Mouse (Mus musculus) frontal cortex, adult 2 months (tissue): Measurements from ENCODE around the gene Patl1. TPM values are rescaled to one million over a fixed set of nuclear protein-coding genes. Genes with fewer than 3 reads are reported as not detected.
A peak's percentile ranks its signal among the peaks of the same experiment; 100 is the strongest.
"Not testable (repeated sequence)": the region's sequence is repeated elsewhere in the genome, so short reads cannot be mapped to it uniquely, and the experiment has no call there.

Experiments
- DNase-seq, 2 experiments: peaks; one replicate each; pipeline ENCODE4 v3.0.0; 2022; ENCODE audit warnings: low spot score in 1 of 2; ENCODE audit errors: extremely low spot score in 1 of 2
- polyA plus RNA-seq: library from polyadenylated mRNA; depleted of rRNA; stranded (reverse); fragments of >200 nt; gene quantifications from 2 replicates; pipeline ENCODE4 v1.2.3, GENCODE M21; 2012; rRNA removed

Gene Patl1
- 21.0 and 21.2 TPM in 2 replicates for polyA plus RNA-seq

DNA sequence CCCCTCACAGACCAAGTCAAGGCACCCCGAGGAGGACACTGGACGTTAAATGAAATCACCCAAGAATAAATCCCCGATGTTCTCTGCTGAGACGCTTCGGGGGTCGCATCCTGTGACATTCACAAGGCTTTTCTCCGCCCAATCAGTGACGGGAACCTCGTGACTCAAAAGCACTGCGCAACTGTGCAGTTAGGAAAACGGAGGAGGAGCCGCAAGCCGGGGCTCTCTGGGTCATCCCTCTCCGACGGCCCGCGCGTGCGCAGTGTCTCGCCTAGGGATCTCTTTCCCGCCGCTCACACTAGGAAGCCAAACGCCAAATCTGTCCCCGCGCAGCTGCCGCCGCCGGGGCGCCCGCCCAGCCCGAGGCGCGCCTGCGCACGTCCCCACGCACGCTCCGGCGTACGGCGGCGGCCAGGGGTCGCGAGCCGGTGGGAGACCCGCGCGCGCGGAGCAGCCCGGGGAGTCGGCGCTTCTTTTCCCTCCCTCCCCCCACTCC, at the start of gene Patl1:
Gene Patl1 (plus strand): TSS at position 363 of the 496 bp plus-strand sequence.
- DNase-seq, result peak; percentile 98 to 99

DNA sequence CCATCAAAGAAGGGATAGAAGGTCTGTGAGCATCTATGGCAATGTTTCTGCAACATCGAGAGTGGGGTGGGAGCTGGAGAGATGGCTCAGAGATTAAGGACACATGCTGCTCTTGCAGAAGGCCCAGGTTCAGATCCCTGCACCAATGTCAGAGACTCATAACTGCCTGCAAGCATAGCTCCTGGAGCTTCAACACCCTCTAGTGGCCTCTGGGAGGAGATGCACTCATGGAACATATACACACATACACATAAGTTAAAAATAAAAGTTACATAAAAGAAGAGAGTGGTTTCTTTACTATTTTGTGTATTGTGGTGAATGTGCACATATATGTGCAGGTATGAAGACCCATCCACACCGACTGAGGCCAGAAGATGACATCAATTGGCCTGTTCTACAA, 44.4 kb upstream of the Patl1 start:
- no peak for DNase-seq

DNA sequence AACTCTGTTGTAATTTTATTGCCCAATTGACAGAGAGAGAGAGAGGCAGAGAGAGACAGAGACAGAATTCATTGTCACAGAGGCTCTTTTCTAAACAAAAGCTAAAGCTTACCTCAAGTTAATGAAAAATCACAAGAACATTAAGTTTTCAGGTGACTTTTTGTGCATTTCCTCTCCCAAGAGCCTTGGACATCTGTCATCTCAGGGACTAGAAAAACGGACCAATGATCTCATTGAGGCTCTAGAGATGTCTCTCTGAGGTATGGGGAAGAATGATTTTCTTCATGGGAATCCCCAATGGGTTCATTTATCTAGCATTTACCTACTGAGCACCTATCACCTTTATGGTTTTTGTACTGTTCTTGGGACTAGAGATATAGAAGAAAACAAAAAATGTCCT, 37.2 kb upstream of the Patl1 start, which contains the start of gene Olfr1419:
Gene Olfr1419 (minus strand): TSS at position 101 of the 400 bp plus-strand sequence.
- no peak for DNase-seq

DNA sequence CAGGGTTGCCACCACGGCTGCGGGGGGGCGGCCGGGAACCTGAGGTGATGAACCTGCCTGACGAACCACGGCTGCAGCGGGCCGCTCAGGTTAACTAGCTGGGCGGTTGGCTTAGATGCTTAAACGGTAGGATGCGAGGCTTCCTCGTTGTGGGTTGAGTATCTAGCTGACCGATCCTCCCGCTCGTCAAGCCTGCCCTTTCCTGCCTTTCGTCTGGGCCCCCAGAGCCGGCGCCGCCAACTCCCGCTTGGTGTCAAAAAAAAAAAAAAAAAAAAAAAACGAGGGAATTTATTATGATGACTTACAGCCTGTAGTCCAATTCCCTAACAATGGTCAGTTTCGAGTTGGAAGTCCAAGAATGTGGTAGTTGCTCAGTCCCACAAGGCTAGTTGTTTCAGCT, 33.8 kb upstream of the Patl1 start:
- not testable (repeated sequence) for DNase-seq

DNA sequence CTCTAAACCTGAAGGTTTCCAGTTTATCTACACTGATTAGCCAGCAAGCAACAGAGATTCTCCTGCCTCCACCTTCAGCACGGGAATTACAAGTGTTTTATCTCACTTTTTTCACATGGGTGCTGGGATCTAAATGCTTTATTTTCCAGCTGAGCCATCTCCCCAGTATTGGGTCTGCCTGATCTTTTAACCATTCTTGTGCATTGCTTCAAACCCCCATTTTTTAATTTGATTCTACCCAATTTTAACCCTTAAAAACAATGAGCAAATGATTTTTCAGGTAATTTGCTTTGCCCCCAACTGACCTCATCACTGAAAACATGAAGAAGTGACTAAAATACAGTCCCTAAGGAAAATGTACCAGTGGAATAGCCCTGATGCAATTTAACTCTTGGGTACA, 25.9 kb upstream of the Patl1 start, which contains the start of gene Olfr1420:
Gene Olfr1420 (plus strand): TSS at position 301 of the 400 bp plus-strand sequence.
- DNase-seq, result no peak

DNA sequence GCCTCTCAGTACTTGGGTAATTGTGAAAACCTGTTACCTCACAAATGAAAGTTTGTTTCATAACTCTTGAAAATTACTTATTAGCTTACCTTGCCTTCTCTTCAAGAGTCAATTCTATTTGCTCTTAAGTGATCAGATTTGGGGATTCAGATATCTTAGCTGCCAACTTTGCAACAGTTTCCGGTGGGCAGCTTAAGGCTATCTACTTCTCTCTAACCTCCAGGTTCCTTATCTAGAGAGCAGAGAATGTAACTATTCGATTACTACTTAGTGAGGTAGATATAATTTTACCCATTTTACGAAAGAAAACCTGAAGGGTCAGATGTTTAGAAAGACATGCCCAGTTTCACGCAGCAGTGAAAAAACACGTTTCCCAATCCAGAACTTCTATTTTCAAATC, 1.2 kb upstream of the Patl1 start:
- no peak for DNase-seq

DNA sequence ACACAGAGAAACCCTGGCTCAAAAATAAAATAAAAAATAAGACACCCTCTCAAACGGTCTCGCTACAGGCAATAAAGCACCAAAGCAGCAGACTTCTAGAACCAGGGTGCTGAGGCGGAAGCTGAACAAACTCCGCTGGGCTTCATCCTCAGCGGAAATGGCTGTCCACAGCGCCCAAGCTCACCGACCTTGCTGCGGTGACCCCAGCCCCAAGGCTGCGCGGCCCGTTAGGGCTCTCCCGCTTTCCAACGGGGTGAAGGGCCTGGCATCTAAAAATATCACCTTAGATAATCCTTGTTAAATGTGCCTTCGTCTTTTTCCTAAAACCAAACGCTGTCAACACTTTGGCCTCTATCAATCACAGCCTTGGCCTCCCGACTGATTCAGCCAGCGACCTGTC, 596 bp upstream of the Patl1 start:
- DNase-seq, result peak in 1 of 2 experiments; percentile 9

DNA sequence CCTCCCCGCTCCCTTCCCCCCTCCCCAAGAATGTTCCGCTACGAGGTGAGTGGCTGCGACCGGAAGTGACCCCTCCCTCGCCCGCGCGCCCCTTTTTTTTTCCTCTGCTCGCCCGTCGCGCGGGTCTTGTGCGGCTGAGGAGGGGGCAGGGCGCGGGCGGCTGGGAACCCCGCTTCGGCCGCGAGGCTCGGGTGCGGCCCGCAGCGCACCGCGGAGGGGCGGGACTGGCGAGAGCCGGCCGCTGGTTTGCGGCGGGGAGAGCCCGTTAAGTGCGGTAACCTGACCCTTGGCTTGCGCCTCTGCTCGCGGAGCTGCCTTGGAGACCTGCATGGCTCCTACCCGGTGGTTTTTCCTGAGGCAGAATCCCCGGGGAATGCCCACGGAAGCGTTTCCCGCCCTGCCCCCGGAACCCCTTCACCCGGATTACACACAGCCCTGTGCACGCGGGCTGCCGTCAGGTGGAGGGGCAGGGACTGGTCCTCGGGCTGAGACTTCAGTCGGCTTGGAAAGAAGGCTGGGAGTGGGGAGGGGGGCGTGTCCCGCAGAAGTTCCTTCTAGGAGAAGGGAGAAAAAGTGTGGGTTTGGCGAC, 428 bp downstream of the Patl1 start:
- peak; percentile 3 to 11 for DNase-seq

DNA sequence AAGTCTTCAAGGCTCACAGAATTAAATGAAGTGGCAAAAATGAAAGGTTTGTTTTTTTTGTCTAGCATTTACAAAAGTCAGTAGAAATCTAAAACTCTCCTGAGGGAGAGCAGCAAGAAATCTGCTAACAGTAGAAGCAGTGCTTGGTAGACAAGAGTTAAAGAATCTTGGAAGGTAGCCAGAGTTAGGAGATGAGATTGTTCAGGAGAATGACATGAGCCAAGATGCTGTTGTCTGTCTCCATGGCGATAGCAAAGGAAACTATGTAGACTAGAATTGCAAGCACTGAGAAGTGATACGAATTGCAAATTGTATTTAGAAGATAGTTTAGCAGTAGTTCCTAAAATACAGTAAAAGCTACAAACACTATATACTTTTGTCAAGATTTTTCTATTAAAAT, 3.6 kb downstream of the Patl1 start:
- peak in 1 of 2 experiments; percentile 50 for DNase-seq

DNA sequence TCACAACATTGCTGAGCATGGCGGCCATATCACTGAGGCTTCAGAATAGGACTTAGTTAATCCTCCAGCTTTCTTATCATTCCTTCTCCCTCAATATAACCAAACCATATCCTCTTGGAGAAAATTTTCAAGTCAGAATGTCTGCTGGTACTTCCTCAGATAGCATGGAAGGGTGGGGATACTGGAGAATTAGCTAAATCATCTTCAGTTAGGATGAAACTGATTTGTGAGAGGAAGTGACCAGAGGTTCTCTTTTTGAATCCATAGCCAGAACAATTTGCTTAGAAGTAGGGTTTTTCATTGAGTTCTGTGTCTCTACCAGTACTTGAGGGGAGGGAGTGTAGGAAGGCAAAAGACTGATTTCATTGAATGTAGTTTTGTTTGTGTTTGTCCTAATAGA, 9.9 kb downstream of the Patl1 start:
- DNase-seq, result no peak

DNA sequence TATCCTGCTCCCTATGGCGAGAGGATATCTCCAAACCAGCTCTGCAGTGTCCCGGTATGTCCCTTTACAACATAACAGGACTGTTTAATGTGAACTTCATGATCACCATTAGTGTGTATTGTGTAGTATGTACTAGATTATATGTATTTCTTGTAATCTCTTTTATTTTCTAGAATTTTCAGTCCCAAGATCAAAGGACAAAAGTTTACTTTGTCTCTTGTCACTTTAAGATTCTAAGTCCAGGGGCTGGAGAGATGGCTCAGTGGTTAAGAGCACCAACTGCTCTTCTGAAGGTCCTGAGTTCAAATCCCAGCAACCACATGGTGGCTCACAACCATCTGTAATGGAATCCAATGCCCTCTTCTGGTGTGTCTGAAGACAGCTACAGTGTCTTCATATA, 10.3 kb downstream of the Patl1 start:
- DNase-seq, result not testable (repeated sequence)

DNA sequence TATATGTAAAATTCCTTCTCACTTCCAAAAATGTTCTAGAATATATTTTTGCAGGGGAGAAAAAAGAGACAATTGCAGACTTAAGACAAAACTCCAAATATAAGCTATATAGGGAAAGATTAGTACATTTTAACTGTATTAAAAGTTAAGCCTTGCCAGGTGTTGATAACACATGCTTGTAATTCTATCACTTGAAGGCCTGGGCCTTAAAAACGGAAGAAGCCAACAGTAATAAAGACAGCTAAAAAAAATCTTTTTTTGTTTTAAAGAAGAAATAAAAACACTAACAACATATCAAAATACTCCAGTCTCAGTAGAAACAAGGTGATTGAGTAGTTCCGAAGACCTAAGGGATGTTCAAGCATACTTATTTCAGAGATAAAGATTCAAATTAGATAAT, 14.2 kb downstream of the Patl1 start:
- DNase-seq, result no peak

DNA sequence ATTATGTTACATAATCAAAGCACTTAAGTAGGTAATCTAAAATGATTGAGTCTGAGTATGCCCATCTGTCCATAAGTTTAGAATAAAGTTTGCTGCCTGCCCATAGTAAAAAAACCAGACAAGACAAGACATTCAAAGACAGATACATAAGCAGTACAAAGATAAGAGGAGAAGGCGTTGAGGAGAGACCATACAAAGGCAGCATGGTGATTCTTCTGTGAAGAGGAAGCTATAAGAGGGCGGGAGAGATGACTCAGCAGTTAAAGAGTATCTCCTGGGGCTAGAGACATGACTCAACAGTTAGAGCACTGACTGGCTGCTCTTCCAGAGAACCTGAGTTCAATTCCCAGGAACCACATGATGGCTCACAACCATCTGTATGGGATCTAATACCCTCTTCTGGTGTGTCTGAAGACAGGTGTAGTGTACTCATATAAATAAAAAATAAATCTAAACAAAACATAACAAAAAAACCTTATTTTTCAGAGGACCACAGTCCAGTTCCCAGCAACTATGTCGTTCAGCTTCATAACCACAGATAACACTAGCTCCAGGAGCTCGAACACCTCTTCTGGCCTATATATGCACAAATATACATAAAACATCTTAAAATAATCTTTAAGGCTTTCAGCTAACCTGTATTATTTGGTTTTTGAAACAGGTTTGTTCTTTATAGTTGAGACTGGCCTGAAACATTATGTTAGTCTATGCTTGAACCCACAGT, 16.0 kb downstream of the Patl1 start:
- DNase-seq, result peak in 1 of 2 experiments; percentile 10

DNA sequence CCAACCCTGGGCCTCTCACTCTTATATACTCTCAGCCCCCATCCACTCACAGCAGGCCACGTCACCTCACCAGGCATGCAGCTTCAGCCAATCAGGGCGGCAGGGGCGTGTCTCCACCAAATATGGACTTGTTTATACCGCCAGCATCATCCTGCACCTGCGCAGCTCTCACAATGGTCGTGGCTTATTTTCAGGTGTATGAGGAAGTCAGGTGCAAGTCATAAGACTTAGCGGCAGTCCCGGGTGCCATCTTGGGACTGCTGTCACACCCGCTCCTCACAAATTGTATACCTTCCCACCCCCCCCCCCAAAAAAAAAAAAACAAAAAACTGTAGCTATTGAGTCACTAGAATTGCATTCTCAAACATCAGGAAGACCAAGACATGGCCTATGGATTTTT, 34.3 kb downstream of the Patl1 start:
- DNase-seq, result not testable (repeated sequence)

DNA sequence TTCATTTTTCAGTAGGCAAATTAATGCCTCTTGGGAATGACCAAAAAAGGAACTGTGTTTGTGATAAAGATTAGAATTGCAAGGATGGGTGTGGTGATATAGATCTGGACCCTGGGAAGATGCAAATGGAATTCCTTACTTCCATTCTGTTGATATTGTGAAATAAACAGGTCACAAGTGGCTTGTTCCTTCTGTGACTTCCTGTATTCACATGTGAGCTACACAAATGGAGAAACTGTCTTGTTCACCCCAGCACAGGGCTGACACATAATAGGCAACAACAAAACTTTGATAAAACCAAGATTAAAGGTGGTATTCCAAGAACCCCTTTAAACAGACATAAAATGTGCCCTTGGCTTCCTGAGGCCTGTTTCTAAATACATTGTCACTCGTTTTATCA, 37.7 kb downstream of the Patl1 start:
- no peak for DNase-seq

DNA sequence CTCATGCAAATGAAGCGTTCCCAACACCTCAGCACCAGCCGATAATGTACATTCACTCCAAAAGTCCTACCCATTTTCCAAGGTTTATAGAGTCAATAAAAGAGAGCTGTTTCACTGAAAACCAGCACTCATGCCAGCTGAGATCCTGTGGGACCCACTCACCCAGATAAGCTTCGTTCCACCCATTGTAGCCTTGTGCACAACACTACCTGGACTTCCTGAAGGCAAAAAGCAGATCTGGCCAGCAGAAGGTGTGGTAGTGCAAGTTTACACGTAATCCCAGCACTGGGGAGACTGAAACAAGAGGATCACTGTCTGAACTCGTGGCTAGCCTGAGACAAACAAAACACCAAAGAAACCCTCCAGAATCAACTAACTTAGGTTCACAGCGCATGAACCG, 38.5 kb downstream of the Patl1 start:
- DNase-seq, result no peak

DNA sequence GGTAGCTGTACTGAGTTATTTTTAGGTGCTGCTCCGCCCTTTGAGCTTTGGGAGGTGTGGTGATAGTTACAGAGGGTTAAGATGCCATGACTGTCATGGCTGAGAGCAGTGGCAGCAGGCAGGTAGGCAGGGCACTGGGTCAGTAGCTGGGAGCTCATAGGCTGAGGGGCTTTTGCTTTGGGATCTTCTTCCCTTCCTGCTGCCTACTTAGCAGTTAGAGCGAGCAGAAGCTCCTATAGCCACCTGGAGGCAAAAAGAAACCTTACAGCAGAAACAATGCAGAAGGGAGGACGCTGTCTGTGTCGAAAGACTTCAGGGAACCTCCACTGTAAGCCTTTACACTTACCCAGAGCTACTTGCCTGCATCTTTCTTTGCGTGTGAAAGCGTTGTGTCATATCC, 42.0 kb downstream of the Patl1 start:
- DNase-seq, result no peak

DNA sequence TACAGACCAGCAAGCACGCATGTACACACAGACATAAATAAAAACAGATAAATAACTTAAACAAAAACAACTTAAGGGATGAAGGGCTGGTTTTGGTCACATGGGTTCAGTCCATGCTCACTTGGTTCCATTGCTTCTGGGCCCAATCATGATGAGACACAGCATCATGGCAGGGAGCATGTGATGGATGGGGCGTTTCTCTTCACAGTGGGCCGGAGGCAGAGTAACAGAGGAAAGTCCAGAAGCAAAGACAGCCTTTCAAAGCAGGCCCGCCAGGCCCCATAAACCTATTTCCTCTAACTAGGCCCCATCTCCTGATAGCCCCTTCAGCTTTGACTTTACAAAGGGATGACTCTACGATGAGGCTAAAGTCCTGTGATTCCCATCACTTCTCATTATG, 44.4 kb downstream of the Patl1 start:
- DNase-seq, result no peak

DNA sequence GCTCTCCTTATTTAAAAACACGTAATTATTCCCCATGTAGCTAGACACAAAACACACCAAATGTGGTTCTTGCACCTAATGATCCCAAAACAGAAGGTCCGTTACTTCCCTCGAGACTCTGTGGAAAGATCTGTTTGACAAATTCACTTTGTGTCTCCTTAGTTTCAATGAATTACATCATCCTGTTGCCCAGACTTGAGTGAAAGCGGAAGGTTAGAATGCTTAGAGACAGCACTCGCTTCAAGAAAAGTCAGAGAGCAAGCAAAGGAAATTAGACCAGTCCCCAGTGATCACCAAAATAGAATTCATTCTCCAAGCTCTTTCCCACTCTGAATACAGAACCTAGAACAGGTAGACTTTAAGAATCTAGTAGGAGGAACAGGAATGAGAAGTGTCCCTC, 45.2 kb downstream of the Patl1 start:
- no peak for DNase-seq

DNA sequence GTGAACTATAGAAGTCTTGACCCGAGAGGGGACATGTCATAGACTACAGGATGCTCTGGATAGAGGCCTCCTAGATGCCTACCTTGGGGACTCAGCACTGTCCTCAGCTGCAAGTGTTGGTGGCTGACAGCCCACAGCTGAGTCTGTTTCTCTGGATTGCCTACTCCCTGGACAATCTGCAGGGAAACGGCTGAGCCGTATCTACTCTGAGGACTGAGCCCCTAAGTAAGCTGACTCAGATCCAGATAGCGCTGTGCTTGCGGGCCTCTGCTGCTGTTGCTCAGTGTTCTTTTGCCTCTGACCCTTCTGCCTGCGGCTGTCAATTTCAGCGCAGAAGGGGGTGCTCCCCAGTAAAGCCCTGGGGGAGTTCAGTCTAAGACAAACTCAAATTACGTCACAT, 45.6 kb downstream of the Patl1 start:
- DNase-seq, result no peak

DNA sequence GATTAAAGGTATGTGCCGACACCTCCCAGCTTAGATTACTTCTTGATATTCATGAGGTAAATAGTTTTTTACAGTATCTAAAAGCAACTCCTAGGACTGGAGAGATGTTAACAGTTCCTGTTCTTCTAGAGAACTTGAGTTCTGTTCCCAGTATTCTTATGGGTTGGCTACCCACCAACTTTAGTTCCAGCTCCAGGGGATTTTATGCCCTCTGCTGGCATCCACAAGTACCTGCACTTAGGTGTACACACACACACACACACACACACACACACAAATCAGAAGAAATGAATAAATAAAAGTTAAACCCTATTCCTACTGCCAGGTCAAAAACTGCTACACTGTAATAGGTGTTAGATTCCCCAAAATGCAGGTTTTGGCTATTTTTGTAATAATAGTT, 52.1 kb downstream of the Patl1 start:
- DNase-seq, result no peak
